Mouse (Mus musculus) lung, embryonic 15.5 days (tissue): ENCODE results near the gene Atxn7. TPM values are rescaled to one million over a fixed set of nuclear protein-coding genes. Genes with fewer than 3 reads are reported as not detected.
"Not testable (repeated sequence)": the region's sequence is repeated elsewhere in the genome, so short reads cannot be mapped to it uniquely, and the experiment has no call there.

ENCODE experiments used
- ATAC-seq: fragments of 200-750 bp; cut with Nextera tagmentation; 2 replicates; pipeline ENCODE4 v1.8.0; 2017; ENCODE audit warnings: moderate number of reproducible peaks, borderline replicate concordance; ENCODE audit not compliant: low FRiP score, low TSS enrichment; ENCODE audit errors: extremely low read depth
- H3K27ac ChIP-seq: fragments of 300-500 bp; sonication (generic); 2 replicates; pipeline ENCODE4 v1.5.1; 2015; ENCODE audit warnings: moderate library complexity, mild to moderate bottlenecking, inconsistent platforms
- H3K27me3 ChIP-seq: fragments of 300-500 bp; sonication (generic); 2 replicates; pipeline ENCODE4 v1.6.1; 2015; ENCODE audit warnings: inconsistent platforms
- H3K36me3 ChIP-seq: fragments of 300-500 bp; sonication (generic); 2 replicates; pipeline ENCODE4 v1.6.1; 2015; ENCODE audit warnings: inconsistent platforms
- H3K4me1 ChIP-seq: fragments of 300-500 bp; sonication (generic); 2 replicates; pipeline ENCODE4 v1.6.1; 2015; ENCODE audit warnings: inconsistent platforms
- H3K4me2 ChIP-seq: fragments of 300-500 bp; sonication (generic); 2 replicates; pipeline ENCODE4 v1.6.1; 2015; ENCODE audit warnings: inconsistent platforms, mild to moderate bottlenecking, moderate library complexity
- H3K4me3 ChIP-seq: fragments of 300-500 bp; sonication (generic); 2 replicates; pipeline ENCODE4 v1.5.1; 2015; ENCODE audit warnings: mild to moderate bottlenecking, inconsistent platforms
- H3K9ac ChIP-seq: fragments of 300-500 bp; sonication (generic); 2 replicates; pipeline ENCODE4 v1.6.1; 2015; ENCODE audit warnings: inconsistent platforms
- H3K9me3 ChIP-seq: fragments of 300-500 bp; sonication (generic); 2 replicates; pipeline ENCODE4 v1.6.1; 2016; ENCODE audit warnings: inconsistent platforms
- WGBS: fragments of 180-500 bp; shearing (Covaris S2); methylation state at CpG from one replicate; pipeline ENCODE4 v1.1.7; 2015; 5-methylcytosine and 5-hydroxymethylcytosine counted together
- polyA plus RNA-seq: library from polyadenylated mRNA; unstranded; fragments of >200 nt; fragmentation: Nextera tagmentation; extraction: Ambion mirVana; gene quantifications from 2 replicates; pipeline ENCODE4 v1.2.1, GENCODE M21; 2015

Atxn7 gene
- 3.4 and 4.9 TPM in 2 replicates for polyA plus RNA-seq

GRCm38 (mm10) chr14:13961401-13962112 is at the start of gene Atxn7, which contains the start of gene Thoc7:
Gene Atxn7, plus strand, starts transcription at chr14:13961440.
Gene Thoc7, minus strand, starts transcription at chr14:13961852.
- Histone ChIP-seq H3K9me3 (no peaks in the 10 kb centered on the region), H3K27me3 (no peaks in the 10 kb centered on the region), H3K4me3 (peak within 1 kb of the TSS; percentile 86), H3K36me3 (no peaks in the 10 kb centered on the region), H3K4me2 (peak within 1 kb of the TSS; percentile 65), H3K9ac (peak within 1 kb of the TSS; percentile 95), H3K27ac (peak within 1 kb of the TSS; percentile 84), H3K4me1 (peaks cover 14% of the 10 kb centered on the region; the same call in 1 of the 2 replicates)
- peak; percentile 73 for ATAC-seq
- WGBS: 4% methylated on average over 32 of the region's 56 CpGs

DNA sequence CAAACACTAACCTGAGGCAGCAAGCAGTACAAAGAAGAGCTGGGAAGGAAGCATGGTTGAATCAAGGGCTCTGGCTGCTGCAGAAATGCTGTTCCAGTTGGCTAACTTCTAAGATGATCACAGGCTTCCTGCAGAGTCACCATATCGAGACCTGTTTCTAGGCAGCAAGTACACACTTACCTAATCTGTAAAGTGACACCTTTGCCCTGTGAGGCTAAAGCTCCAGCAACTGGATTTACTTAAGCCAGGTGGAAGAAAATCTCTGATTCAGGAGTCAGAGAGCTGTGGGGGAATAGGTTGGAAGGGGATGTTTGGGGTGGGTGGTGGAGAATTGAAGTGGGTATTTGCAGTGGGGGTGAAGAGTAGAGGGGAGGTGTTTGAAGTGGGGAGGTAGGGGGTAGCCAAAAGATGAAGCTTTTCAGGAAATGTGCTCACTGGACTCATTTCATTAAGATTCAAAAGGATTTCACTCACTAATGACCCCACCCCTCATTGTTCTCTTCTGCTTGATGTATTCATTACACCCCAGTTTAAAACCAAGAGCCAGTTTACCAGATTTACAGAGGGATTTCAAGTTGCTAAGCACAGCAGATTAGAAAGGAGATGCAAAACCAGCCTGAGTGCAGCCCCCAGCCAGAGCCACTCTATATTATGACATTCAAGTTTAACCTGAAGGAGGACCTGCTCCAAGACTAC is 46.7 kb upstream of the Atxn7 start, which contains the start of gene Gm281:
TSS of gene Gm281 (minus strand) at position 92 of the 696 bp plus-strand sequence.
- no peaks in the 10 kb centered on the region for H3K36me3 ChIP-seq
- ATAC-seq: no peak

GRCm38 (mm10) chr14:13915207-13915606 is 46.0 kb upstream of the Atxn7 start:
- Histone ChIP-seq H3K9me3 (no peaks in the 10 kb centered on the region), H3K4me1 (no peaks in the 10 kb centered on the region), H3K36me3 (no peaks in the 10 kb centered on the region), H3K4me3 (no peak overlapping the region), H3K27me3 (no peaks in the 10 kb centered on the region), H3K27ac (no peak overlapping the region), H3K9ac (no peak overlapping the region), H3K4me2 (no peak overlapping the region)
- ATAC-seq: no peak
- 37% methylated on average over 4 of the region's 4 CpGs for WGBS

More for the DNA sequence above, 46.7 kb upstream of the Atxn7 start, which contains the start of gene Gm281:
- 32% methylated on average over 1 of the region's 1 CpGs for WGBS
- Histone ChIP-seq H3K27ac (no peak within 1 kb of the TSS), H3K4me2 (no peak within 1 kb of the TSS), H3K27me3 (no peaks in the 10 kb centered on the region), H3K4me3 (no peak within 1 kb of the TSS), H3K9ac (no peak within 1 kb of the TSS), H3K9me3 (no peaks in the 10 kb centered on the region), H3K4me1 (no peaks in the 10 kb centered on the region)

DNA sequence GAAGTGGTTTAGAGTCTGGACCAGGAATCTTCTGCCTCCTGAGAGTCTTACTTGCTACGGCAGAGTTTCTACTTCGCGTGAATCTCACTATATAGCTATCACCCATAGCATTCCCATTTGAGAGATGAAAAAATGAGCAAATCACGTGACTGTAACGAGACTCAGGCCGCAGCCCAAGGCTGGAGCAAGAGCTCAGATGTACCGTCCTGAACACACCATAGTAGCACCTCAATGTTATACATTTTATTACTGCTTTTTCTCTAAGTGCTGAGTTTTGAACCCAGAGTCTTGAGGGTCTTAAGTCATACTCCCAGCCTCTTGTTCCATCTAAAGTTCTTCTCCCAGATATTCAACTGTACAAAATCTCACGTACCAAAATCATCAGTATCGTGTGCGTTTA is 44.0 kb upstream of the Atxn7 start:
- Histone ChIP-seq H3K9ac (no peak overlapping the region), H3K4me1 (no peaks in the 10 kb centered on the region), H3K4me3 (no peak overlapping the region), H3K4me2 (no peak overlapping the region), H3K27me3 (no peaks in the 10 kb centered on the region), H3K27ac (no peak overlapping the region), H3K9me3 (no peaks in the 10 kb centered on the region), H3K36me3 (no peaks in the 10 kb centered on the region)
- no peak for ATAC-seq
- WGBS: 82% methylated on average over 10 of the region's 10 CpGs

GRCm38 (mm10) chr14:13917630-13918029 is 43.6 kb upstream of the Atxn7 start:
- Histone ChIP-seq H3K27me3 (no peaks in the 10 kb centered on the region), H3K9ac (no peak overlapping the region), H3K27ac (no peak overlapping the region), H3K4me2 (no peak overlapping the region), H3K9me3 (no peaks in the 10 kb centered on the region), H3K36me3 (no peaks in the 10 kb centered on the region), H3K4me3 (no peak overlapping the region), H3K4me1 (no peaks in the 10 kb centered on the region)
- 28% methylated on average over 3 of the region's 3 CpGs for WGBS
- ATAC-seq: no peak

DNA sequence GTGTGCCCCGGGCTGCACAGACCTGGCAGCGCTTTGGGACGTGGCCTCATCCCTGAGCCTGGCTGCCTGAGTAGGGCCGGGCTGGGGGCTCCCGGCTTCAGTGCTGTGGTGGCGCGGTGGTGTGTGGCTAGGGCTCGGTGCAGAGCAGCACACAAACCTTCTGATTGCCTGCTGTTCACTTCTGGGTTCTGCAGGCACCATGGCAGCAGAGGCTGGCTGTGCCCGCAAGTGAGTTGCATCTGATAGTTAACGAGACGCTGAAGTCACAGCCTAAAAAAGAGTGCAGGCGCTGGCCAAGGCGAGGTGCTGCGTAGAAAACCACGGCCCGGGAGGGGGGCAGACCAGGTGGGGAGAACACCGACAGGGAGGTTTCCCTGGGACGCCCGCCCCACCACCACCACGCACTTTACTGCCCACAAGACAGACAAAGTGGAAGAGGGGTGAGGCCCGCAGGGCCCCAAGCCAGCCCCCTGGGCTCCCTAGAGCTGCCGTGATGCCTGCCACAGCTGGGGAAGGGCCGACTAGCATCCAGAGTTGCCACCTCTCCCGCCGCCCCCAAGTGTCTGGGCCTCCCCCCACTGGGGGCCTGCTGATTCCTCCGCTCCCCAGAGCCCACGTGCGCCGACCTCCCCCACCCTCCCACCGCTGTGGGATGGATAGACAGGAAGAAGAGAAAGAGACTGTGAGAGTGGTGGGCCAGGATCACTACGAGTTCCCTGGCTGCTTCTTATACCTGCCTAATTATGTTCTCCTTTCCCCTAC is 27.8 kb upstream of the Atxn7 start:
- Histone ChIP-seq H3K9ac (peak overlapping the region; percentile 31), H3K4me3 (peak overlapping the region; percentile 35), H3K27ac (no peak overlapping the region), H3K27me3 (no peaks in the 10 kb centered on the region), H3K9me3 (no peaks in the 10 kb centered on the region), H3K4me2 (peak overlapping the region; percentile 77), H3K36me3 (no peaks in the 10 kb centered on the region), H3K4me1 (peaks cover 9% of the 10 kb centered on the region)
- peak; percentile 62; the same call in 1 of the 2 replicates for ATAC-seq
- WGBS: 22% methylated on average over 29 of the region's 31 CpGs

GRCm38 (mm10) chr14:13934052-13934371 is 27.2 kb upstream of the Atxn7 start:
- 35% methylated on average over 5 of the region's 5 CpGs for WGBS
- no peaks in the 10 kb centered on the region for H3K27me3 ChIP-seq
- no peak overlapping the region for H3K9ac ChIP-seq
- no peak for ATAC-seq
- H3K36me3 ChIP-seq: no peaks in the 10 kb centered on the region
- peak overlapping the region; percentile 35 for H3K4me3 ChIP-seq
- no peaks in the 10 kb centered on the region for H3K9me3 ChIP-seq
- no peak overlapping the region for H3K27ac ChIP-seq
- H3K4me1 ChIP-seq: peaks cover 9% of the 10 kb centered on the region
- H3K4me2 ChIP-seq: peak overlapping the region; percentile 77

DNA sequence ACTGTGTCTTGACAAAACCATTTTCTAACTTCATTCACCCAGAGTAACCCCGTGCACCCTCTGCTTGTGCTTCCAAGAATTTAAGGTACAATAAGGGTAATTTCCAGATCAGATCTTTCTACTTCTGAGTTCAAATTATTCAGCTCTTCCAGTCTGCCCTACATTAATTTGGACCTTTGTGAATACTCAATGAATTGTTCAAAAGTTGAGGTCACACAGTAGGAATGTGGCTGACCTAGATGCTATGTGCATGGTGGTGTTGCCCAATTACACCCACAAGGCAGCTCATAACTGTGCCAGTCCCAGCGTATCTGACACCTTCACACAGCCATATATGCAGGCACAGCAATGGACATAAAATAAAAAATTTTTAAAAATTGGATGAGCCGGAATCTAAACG is 16.6 kb upstream of the Atxn7 start:
- 90% methylated on average over 4 of the region's 4 CpGs for WGBS
- Histone ChIP-seq H3K4me3 (no peak overlapping the region), H3K4me2 (no peak overlapping the region), H3K4me1 (no peaks in the 10 kb centered on the region), H3K9ac (no peak overlapping the region), H3K27me3 (no peaks in the 10 kb centered on the region), H3K9me3 (no peaks in the 10 kb centered on the region), H3K36me3 (peaks cover 21% of the 10 kb centered on the region), H3K27ac (no peak overlapping the region)
- no peak for ATAC-seq

DNA sequence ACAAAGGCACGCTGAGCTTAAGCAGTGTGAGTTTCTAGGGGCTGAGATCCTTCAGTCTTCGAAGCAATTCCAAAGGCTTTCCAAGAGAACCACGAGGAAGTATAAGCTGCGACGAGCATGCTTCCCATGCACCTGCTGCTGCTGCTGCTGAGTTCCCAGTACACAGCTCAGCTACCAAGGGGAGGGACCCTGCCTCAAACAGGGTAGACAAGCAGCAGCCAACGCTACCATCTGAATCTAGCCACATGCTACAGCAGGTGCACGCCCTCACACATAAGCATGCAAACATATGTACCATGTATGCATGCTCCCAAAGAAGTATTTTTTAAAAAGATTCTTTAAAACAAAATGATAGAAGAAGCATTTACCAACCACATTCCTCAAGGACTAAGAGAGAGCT is 12.9 kb upstream of the Atxn7 start:
- peaks cover 42% of the 10 kb centered on the region for H3K36me3 ChIP-seq
- H3K4me1 ChIP-seq: no peaks in the 10 kb centered on the region
- no peak overlapping the region for H3K27ac ChIP-seq
- 91% methylated on average over 7 of the region's 7 CpGs for WGBS
- H3K27me3 ChIP-seq: no peaks in the 10 kb centered on the region
- H3K9me3 ChIP-seq: no peaks in the 10 kb centered on the region
- no peak overlapping the region for H3K9ac ChIP-seq
- ATAC-seq: no peak
- H3K4me2 ChIP-seq: no peak overlapping the region
- H3K4me3 ChIP-seq: no peak overlapping the region

GRCm38 (mm10) chr14:13950401-13950800 is 10.8 kb upstream of the Atxn7 start:
- ATAC-seq: no peak
- Histone ChIP-seq H3K4me2 (no peak overlapping the region), H3K4me1 (no peaks in the 10 kb centered on the region), H3K9ac (no peak overlapping the region), H3K9me3 (no peaks in the 10 kb centered on the region), H3K27ac (no peak overlapping the region), H3K4me3 (no peak overlapping the region), H3K36me3 (peaks cover 43% of the 10 kb centered on the region), H3K27me3 (no peaks in the 10 kb centered on the region)

GRCm38 (mm10) chr14:13952151-13952550 is 9.1 kb upstream of the Atxn7 start:
- not testable (repeated sequence) for H3K27ac ChIP-seq, ATAC-seq, H3K9me3 ChIP-seq, H3K9ac ChIP-seq, H3K4me3 ChIP-seq, H3K4me2 ChIP-seq, H3K4me1 ChIP-seq, H3K27me3 ChIP-seq
- H3K36me3 ChIP-seq: peaks cover 49% of the 10 kb centered on the region
- 96% methylated on average over 3 of the region's 3 CpGs for WGBS

DNA sequence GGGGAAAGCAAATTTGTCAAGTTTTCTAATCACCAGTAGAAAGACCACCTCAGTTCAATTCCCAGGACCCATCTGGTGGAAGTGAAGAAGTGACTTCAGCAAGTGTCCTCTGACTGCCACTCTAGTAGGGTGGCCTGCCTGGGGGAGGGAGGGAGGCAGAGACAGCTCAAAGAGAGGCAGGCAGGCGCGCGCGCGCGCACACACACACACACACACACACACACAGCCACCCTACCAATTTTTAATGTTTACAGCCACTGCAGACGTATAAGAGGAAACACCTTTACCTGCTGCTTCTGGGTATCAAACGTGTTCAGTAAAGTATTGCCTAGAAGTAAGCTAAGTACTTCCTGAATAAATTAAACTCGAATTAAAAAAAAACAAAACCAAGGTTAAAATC is 1.2 kb upstream of the Atxn7 start:
- Histone ChIP-seq H3K27ac (peak overlapping the region; percentile 84), H3K9me3 (no peaks in the 10 kb centered on the region), H3K4me1 (peaks cover 14% of the 10 kb centered on the region; the same call in 1 of the 2 replicates), H3K4me2 (peak overlapping the region; percentile 65), H3K36me3 (peaks cover 7% of the 10 kb centered on the region; the same call in 1 of the 2 replicates), H3K27me3 (no peaks in the 10 kb centered on the region), H3K4me3 (peak overlapping the region; percentile 86), H3K9ac (peak overlapping the region; percentile 95)
- no peak for ATAC-seq
- WGBS: 5% methylated on average over 9 of the region's 9 CpGs
